Mouse (Mus musculus): ENCODE measurements around the gene Rps25. TPM values are rescaled to one million over a fixed set of nuclear protein-coding genes. Genes with fewer than 3 reads are reported as not detected.
"Not testable (repeated sequence)": the region's sequence is repeated elsewhere in the genome, so short reads cannot be mapped to it uniquely, and the experiment has no call there.

Gene Rps25
- polyA plus RNA-seq, 1 experiment: 1,393 TPM

DNA sequence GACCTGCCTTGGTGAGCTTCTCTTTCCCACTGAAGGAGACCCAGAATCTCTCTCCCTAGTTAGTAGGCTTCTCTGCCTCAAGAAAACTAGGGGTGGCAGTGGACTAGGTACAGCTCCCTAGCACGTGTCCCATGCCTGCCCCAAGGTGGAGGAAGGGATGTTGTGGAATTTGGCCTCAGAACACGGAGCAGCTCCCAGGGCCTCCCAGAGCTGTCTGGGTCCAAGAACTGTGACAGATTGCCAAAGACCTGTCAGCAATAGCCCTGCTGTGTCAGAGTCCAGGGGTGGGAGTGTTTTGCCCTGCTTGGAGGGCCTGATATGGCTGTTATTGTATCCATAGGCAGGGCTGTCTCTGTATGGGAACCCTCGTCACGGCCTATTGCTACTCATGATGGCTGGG lies 5.9 kb upstream of the Rps25 start:
- no peak for DNase-seq (ENCODE audit: low spot score)

DNA sequence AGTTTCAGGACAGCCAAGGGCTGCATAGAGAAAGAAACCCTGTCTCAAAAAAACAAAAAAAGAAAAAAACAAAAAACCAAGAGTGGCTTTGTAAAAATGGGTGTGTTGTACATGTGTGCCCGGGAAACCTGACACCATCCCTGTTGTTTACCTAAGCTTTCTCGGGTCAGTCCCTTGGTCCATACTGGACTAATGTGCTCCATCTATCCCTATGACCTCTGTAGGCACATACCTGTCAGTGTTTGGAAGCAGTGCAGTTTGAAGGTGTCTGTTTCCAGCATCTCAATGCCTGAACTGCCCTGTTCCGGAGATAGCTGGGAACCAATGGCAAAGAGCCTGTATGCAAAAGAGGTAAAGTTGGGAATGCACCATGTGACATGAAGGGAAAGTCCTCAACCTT lies 1.9 kb upstream of the Rps25 start:
- no peak for DNase-seq (ENCODE audit: low spot score)

DNA sequence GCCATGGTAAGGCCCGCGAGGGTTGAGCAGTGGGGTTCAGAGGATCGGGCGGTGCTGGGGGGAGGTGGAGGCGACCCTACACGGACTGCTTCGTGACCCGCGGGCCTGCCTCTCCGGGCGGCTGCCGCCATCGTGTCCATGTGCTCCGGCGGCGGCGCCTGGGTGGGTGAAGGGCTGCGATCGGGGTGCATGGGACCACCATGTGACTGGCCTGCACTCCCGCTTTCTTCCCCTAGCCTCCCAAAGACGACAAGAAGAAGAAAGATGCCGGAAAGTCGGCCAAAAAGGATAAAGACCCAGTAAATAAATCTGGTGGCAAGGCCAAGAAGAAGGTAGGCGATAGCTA lies 786 bp downstream of the Rps25 start:
- DNase-seq (ENCODE audit: low spot score): no peak

DNA sequence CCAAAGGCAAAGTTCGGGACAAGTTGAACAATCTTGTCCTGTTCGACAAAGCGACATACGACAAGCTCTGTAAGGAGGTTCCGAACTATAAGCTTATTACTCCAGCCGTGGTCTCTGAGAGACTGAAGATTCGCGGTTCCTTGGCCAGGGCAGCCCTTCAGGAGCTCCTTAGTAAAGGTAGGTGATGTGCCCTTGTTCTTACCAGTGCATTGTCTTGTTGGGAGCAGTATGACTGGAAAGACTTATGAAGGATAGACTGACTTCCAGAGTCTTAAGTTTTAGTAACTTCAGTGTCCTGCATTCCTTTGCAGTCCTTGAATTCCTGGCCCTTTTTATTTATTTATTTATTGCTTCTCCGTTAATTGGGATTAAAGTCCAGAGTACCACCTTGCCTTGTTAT lies 1.8 kb downstream of the Rps25 start:
- not testable (repeated sequence) for DNase-seq (ENCODE audit: low spot score)

DNA sequence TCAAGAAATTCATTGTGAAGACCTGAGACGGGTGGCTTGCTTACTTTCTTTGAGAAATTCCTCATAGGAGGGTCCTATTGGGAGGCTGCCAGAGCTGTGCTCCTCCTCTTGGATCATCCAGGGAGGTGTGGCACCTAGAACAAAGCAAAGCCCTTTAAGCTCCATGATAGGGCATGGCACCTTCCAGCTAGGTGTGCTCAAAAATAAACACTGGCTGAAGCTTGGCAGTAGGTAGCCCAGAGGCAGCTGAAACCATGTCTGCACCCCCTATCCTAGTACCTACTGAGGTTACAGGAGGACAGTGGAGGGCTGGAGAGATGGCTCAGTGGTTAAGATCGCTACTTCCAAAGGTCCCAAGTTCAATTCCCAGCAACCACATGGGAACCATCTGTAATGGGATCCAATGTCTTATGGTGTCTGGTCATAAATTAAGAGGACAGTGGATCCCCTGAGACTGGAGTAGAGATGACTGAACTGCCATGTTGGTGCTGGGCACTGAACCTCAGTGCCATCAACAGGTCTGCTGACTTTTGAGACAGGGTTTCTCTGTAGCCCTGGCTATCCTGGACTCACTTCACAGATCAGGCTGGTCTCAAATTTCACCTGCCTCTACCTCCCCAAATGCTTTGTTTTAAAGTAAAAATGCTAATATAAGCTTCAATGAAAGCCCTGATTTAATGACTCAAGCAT lies 3.9 kb downstream of the Rps25 start:
- DNase-seq (ENCODE audit: low spot score): no peak

DNA sequence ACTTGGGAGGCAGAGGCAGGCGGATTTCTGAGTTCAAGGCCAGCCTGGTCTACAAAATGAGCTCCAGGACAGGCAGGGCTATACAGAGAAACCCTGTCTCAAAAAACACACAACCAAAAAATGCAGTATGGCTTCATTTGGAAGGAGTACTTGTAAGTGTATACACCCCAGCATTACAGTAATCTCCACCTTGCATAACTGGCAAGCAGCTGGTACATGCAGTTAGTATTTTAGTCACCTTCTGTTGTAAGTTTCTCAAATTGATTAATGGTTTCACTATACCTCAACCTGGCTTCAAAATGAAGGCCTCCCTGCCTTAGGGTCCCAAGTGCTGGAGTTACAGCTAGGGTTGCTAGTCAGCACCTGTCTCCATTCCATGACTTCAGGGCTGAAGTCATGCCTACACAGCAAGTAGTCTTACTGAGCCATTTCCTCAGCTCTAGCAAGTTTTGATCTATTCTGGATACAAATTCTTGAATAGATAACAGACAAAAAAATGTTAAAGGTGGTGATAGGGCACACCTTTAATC lies 4.7 kb downstream of the Rps25 start:
- DNase-seq (ENCODE audit: low spot score): no peak

DNA sequence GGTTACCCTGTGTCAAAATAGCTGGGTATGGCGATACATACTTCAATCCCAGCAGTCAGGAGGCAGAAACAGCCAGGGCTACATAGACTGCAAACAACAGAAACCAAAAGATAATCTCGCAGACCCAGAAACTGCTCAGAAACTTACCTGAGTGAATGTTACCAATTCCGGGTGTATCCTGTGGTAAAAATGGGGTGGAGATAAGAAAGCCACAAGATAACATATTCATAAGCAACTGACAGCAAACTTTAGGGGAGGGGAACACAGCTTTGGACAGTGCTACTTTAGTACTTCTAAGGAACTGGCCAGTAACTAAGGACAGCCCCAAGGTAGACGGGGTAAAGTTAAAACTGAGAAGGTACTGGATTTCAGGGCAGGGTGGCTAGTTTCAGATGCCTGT lies 5.4 kb downstream of the Rps25 start:
- no peak for DNase-seq (ENCODE audit: low spot score)

DNA sequence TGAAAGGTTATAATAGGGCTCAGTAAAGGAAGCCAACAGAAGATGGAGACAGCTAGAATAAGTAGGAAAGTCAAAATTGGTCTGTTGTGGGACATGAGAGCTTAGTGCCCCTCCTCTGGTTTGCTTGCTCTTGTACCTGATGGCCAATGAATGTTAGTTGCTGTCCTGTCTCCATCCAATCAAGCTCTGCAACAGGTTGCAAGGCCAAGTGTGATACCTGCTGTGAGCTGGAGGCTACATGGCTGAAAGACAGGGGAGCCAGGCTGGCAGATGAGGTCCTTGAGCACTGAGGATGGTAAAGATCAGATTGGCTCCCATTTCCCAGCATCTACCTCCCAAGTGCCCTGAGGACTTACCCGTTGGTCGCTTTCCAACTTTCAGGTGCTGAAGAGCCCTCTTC lies 5.8 kb downstream of the Rps25 start:
- no peak for DNase-seq (ENCODE audit: low spot score)

DNA sequence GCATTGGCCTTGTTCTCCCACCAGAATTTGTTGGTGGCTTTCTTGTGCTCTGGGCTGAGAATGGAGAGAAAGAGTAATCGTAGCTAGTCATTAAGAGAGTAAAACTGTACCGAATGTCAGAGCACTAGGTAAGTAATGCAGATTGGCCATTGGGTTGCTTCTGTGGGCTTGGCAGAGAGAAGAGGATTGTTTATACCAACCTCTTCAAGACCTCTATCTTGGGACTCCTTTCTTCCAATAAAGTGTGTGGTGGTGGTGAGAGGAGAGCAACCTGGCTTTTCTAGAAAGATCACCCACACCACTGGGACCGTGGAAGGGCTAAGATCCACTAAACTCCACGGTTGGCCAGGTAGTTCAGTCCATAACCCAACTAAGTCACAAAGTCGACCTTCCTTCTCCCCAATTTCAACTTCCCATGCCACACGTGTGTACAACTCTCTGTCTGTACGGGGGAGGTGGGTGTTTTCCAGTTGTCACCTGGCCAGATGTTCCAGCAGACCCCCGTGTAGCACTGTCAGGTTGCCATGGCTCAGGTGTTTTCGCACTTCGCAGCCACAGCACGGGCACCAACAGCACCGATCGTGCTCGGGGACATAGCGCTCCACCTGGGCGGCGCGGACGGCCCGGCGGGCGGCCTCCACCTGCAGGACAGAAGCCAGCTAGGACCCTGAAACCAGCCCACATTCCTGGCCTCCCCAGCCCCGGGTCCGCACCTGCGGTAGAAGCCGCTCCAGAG lies 10.4 kb downstream of the Rps25 start:
- no peak for DNase-seq (ENCODE audit: low spot score)

DNA sequence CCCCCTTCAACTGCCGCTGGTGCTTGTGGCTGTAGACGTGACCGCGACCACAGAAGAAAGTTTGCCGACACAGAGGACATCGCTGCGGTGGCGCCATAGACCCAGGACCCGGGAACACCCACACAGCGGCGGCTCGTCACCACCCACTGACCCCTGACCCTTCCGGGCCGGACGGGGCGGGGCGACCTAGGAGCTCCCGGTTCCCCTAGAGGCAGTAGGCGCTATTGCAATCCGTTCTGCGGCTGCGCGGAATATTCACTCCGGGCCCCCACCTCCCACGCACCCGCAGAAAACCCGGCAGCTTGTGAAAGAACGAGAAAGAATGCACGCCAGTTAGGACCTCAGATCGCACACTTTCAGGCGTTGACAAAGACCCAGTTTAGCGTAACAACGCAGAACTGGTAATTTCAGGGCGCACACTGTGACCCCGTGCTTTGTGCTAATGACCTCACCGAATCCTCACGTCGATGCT lies 11.0 kb downstream of the Rps25 start:
- DNase-seq (ENCODE audit: low spot score): peak; percentile 91

DNA sequence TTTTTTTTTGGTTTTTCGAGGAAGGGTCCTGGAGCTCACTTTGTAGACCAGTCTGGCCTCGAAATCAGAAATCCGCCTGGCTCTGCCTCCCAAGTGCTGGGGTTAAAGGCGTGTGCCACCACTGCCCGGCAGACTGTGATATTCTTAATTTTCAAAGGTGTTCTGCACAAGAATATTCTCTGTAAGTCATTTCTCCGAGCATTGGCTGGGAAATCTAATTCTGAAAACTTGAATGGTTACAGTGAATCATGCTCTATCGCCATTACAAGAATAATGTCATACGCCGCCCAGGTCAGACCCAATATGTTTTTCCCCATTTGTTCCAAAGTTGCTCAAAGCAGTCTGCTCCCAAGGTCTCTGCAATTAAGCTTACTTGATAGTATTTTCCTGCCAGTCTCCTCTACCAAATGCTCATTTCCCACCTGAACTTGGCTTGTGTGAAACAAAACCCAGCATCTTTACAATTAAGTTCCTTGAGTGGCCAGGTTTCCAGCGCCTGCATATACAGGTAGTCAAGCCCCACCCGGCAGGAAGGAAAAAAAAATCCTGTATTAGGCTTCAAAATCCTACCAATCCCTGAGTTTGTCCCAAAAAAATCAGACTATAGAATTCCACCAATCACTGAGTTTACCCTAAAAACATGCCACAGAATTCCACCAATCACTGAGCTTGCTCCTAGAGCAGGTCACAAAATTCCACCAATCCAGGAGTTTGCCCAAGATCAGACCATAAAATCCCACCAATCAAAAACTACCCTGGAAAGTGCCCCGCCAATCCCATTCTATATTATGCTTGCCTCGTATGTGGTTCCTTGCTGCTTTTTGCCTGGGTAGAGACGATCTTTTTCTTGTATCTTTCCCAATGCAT lies 11.8 kb downstream of the Rps25 start, which contains the start of gene Ccdc84:
Gene Ccdc84, minus strand, starts transcription at position 51 of the 867 bp plus-strand sequence.
- DNase-seq (ENCODE audit: low spot score): no peak

DNA sequence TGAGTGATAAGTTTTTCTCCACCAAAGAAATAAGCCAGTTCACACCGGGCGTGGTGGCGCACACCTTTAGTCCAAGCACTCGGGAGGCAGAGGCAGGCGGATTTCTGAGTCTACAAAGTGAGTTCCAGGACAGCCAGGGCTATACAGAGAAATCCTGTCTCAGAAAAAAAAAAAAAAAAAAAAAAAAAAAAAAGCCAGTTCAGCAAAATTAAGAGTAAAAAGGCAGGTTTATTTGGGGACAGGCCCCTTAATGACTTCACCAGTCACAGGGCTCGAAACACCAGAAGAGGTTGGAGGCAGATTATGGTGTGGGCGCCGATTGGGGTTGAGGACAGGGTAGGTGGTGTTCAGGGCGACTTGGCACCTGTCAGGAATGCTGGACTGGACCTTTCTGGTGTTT lies 12.8 kb downstream of the Rps25 start:
- not testable (repeated sequence) for DNase-seq (ENCODE audit: low spot score)

DNA sequence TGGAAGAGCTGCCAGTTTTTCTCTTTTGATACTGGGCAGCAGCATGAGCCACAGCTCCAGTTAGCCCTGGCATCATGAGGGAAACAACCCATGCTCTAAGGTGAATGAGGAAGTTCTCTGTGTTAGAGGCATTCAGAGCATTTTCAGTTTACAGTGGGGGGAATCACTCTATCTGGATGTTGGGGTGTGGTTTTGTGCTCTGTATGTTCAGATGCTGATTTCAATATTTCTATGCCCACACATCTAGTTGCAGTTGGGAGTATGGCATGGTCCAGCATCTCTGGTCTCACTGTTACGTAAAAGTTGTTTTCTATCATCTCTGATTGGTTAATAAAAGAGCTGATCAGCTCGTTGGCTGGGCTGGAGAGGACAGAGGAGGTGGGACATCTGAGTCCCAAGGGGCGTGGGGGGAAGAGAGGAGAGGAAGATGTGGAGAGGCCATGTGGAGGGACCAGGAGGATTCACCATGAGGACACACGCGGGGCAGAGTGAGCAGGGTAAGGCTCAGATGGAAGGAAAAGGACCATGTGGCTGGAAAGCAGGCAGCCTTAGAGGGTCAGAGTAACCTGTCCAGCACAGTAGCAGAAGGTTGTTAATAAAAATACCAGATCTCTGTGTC lies 13.4 kb downstream of the Rps25 start:
- no peak for DNase-seq (ENCODE audit: low spot score)

DNA sequence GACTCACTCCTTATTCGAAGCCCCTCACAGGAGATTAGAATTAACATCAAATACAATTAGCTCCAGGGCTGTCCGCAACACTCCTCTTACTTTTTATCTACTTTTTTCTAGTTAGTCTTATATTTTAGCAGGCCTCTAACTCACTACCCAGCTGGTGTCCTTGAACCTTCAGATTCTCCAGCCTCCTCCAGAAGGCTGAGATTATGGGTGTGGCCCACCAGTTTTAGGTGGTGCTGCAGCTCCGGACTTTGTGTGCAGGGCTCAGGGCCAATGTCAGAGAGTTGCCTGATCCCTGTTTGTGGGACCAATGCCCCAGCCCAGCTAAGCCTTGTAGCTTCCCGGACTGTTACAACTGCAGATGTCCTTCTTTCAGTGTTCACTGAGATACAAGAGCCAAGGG lies 16.6 kb downstream of the Rps25 start:
- DNase-seq (ENCODE audit: low spot score): no peak

DNA sequence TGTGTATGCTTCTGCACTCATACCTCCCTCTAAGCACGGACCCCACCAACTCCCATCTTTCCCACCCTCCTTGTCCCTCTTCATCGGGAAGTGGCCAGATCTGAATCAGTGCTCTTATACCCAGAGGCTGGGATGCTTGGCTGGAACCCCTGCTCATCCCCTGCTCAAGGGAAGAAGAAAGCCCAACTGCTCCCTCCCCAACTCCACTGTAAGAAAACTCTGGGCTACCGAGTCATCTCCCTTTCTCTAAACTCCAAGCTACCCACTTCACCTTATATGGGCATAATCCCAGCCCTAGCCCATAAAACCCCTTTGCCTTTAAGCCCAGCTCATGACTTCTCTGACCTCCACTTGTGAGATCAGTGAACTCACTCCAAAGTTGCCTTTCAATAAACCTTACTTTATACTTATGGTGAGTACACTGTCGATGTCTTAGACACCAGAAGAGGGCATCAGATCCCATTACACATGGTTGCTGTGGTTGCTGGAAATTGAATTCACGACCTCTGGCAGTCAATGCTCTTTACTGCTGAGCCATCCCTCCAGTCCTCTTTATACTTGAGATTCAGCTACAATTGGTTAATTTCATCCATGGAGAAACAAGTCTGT lies 25.7 kb downstream of the Rps25 start:
- no peak for DNase-seq (ENCODE audit: low spot score)

DNA sequence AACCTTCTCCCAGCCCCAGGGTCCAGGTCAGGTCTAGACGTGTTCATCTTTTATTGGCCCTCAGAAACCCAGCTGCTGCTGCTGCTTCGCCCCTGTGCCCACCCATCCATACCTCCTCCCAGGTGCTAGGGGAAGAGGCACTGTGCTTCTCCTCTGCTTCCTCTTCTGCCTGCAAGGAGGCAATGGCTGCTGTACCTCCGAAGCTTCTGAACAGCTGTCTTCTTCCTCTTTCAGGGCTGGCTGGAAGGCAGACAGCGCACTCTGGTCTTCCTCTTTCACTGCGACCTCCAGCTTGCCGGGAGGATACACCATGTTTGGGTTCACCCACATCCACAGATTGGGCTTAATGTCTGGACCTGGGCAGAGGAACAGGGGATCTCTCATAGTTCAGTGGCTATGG lies 28.8 kb downstream of the Rps25 start:
- DNase-seq (ENCODE audit: low spot score): no peak

DNA sequence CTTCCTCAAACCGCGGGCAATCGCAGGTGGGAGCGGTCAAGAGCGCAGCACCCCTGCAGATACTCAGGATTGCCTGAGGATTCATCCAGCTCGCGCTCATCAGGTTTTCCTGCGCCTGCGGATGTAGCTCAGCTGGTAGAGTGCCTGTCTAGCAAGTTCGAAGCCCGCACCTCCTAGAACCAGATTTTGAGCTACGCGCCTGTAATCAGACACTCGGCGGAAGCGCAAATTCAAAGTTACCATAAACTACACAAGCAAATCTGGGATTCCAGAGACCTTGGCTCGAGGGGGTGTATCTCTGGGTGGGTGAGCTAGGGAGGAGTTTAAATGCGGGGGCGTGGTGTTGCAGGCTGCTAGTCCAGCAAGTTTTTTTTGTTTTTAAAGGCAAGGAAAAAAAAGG lies 34.0 kb downstream of the Rps25 start, which contains the start of gene Foxr1:
Gene Foxr1, minus strand, starts transcription at position 176 of the 400 bp plus-strand sequence.
- DNase-seq (ENCODE audit: low spot score): no peak

DNA sequence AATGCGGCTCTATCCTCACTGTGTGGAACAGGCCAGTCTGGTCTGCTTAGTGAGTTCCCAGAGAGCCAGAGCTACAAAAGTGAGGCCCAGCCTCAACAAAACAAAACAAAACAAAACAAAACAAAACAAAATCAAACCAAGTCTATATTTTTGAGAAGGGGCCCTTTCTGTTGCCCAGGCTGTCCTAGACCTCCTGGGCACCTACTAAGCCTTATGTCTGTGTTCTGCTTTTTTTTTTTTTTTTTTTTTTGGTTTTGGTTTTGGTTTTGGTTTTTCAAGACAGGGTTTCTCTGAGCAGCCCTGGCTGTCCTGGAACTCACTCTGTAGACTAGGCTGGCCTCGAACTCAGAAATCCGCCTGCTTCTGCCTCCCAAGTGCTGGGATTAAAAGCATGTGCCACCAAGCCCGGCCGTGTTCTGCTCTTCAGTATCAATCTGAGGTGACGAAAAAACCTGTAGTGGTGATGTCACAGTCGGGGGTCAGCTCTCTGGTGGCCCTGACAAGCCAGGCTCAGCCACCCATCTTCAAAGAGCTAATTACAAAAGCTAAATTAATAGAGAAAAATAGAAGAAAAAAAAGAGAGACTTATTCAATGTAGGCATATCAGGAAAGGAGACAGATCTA lies 37.6 kb downstream of the Rps25 start:
- DNase-seq (ENCODE audit: low spot score): not testable (repeated sequence)

DNA sequence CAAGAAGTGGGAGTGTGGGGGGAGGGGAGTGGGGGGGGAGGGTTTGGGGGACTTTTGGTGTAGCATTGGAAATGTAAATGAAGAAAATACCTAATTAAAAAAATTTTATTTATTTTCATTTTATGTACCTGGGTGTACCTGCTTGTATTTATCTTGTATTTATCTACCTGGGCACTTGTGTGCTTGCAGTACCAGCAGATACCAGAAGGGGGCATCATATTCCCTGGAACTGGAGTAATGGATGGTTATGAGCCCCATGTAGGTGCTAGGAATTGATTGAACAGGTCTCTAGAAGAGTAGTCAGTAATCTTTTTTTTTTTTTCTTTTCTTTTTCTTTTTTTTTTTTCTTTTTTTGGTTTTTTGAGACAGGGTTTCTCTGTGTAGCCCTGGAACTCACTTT lies 43.4 kb downstream of the Rps25 start:
- no peak for DNase-seq (ENCODE audit: low spot score)

DNA sequence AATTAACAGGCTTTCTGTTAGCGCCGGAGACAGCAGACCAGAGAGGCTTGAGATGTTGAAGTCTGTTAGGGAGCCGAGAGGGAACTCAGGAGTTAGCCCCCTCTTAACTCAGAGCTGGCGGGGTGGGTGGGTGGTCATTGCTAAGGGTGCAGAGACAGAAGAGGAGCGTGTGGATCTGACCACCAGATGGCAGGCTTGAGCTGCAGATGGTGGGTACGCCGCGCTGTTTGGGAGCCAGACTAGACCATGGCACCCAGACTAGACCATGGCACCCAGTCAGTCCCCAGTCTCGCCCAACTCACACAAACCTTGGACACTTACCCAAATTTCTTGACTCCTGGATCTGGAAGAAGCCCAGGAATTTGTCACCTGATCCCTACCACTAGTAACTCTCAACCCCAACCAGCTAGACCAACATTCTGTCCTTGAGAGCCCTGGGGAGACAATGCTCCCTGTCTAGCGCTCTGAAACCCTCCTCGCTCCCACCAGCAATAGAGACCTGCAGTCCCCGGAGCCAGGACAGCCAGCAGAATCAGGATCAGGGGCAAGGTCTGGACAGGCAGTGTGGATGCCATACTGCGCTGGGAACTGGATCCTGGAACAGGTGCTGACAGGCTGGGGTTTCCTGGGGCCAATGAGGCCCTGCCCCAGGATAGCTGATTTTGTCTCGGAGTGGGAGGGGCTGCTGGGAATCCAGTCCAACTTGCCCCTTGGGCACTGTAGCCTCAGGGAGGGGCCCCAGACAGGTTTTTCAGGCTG lies 47.4 kb downstream of the Rps25 start:
- peak; percentile 77 for DNase-seq (ENCODE audit: low spot score)

Data from urinary bladder, adult 2 months (tissue).